Mouse (Mus musculus) spleen, adult 2 months (tissue): ENCODE results near the gene Ankrd31.

ENCODE experiments used
- CTCF ChIP-seq: fragments of 200-500 bp; IDR thresholded peaks from 2 replicates; pipeline ENCODE4 v1.5.1; 2011; ENCODE audit warnings: mild to moderate bottlenecking, inconsistent platforms; ENCODE audit not compliant: insufficient read depth, insufficient read length, insufficient replicate concordance; ENCODE audit errors: extremely low read depth
- POLR2A ChIP-seq: fragments of 200-500 bp; IDR thresholded peaks from 2 replicates; pipeline ENCODE4 v1.6.1; 2011; ENCODE audit warnings: low read depth, low read length, inconsistent platforms

GRCm38 (mm10) chr13:96956466-96956865 is 208.4 kb downstream of the Ankrd31 start:
- no peak for TF ChIP-seq CTCF
- no peak for TF ChIP-seq POLR2A
